Mouse (Mus musculus) cerebellum, adult 2 months (tissue): ENCODE data around the gene Lipk. TPM values are rescaled to one million over a fixed set of nuclear protein-coding genes. Genes with fewer than 3 reads are reported as not detected.

Experiments
- DNase-seq, 2 experiments: peaks; one replicate each; pipeline ENCODE4 v3.0.0; 2021
- H3K27ac ChIP-seq: fragments of 200-500 bp; 2 replicates; pipeline ENCODE4 v1.5.1; 2012; ENCODE audit warnings: low read length, control low read depth, inconsistent platforms; ENCODE audit not compliant: insufficient read depth
- H3K27me3 ChIP-seq: fragments of 200-500 bp; 2 replicates; pipeline ENCODE4 v1.6.1; 2012; ENCODE audit warnings: inconsistent platforms, mild to moderate bottlenecking, low read length, moderate library complexity; ENCODE audit not compliant: control insufficient read depth, insufficient read depth
- H3K4me1 ChIP-seq: fragments of 200-500 bp; 2 replicates; pipeline ENCODE4 v1.6.1; 2011; ENCODE audit warnings: low read length; ENCODE audit not compliant: control insufficient read depth, insufficient read depth
- H3K4me3 ChIP-seq: fragments of 200-500 bp; replicated peaks from 2 replicates; pipeline ENCODE3; 2011; ENCODE audit warnings: mild to moderate bottlenecking, low read depth, low read length, control low read depth; ENCODE audit not compliant: insufficient read depth
- CTCF ChIP-seq: fragments of 200-500 bp; IDR thresholded peaks from 2 replicates; pipeline ENCODE4 v1.5.1; 2011; ENCODE audit warnings: low read depth, mild to moderate bottlenecking, control low read depth, low read length, moderate library complexity, borderline replicate concordance; ENCODE audit not compliant: insufficient read depth
- POLR2A ChIP-seq: fragments of 200-500 bp; IDR thresholded peaks from 2 replicates; pipeline ENCODE4 v1.6.1; 2011; ENCODE audit warnings: low read length, control low read depth, borderline replicate concordance; ENCODE audit not compliant: insufficient read depth
- WGBS: fragments of 180-500 bp; shearing (Covaris S2); methylation state at CpG from one replicate; pipeline ENCODE4 v1.1.7; 2018; 5-methylcytosine and 5-hydroxymethylcytosine counted together
- polyA plus RNA-seq: library from polyadenylated mRNA; depleted of rRNA; stranded (reverse); fragments of >200 nt; gene quantifications from 2 replicates; pipeline ENCODE4 v1.2.3, GENCODE M21; 2012

Gene Lipk
- polyA plus RNA-seq, 1 experiment, result not detected

GRCm38 (mm10) chr19:34049371-34050039, 41.4 kb downstream of the Lipk start:
- TF ChIP-seq CTCF (no peak), POLR2A (no peak)
- no peak overlapping the region for H3K4me3 ChIP-seq
- WGBS, result 39% methylated on average over 3 of the region's 3 CpGs
- H3K4me1 ChIP-seq, result no peaks in the 10 kb centered on the region
- H3K27ac ChIP-seq, result no peak overlapping the region
- H3K27me3 ChIP-seq, result no peaks in the 10 kb centered on the region
- no peak for DNase-seq

- no peaks in the 10 kb centered on the region for H3K27me3 ChIP-seq
- no peak overlapping the region for H3K4me3 ChIP-seq
- no peak for DNase-seq
- no peak overlapping the region for H3K27ac ChIP-seq
- no peaks in the 10 kb centered on the region for H3K4me1 ChIP-seq
- WGBS, result 73% methylated on average over 3 of the region's 3 CpGs
- TF ChIP-seq POLR2A (no peak), CTCF (no peak)
Observed at GRCm38 (mm10) chr19:34051502-34051901, 43.4 kb downstream of the Lipk start.

- no peak overlapping the region for H3K4me3 ChIP-seq
- no peaks in the 10 kb centered on the region for H3K4me1 ChIP-seq
- no peaks in the 10 kb centered on the region for H3K27me3 ChIP-seq
- no peak for DNase-seq
- no peak overlapping the region for H3K27ac ChIP-seq
- TF ChIP-seq CTCF (no peak), POLR2A (no peak)
- WGBS, result 46% methylated on average over 1 of the region's 1 CpGs
Observed at GRCm38 (mm10) chr19:34063547-34063946, 55.5 kb downstream of the Lipk start.

GRCm38 (mm10) chr19:34064059-34064458, 56.0 kb downstream of the Lipk start:
- WGBS, result 88% methylated on average over 4 of the region's 4 CpGs
- Histone ChIP-seq H3K4me3 (no peak overlapping the region), H3K27ac (no peak overlapping the region), H3K4me1 (no peaks in the 10 kb centered on the region), H3K27me3 (no peaks in the 10 kb centered on the region)
- no peak for DNase-seq
- TF ChIP-seq POLR2A, result no peak
- no peak for TF ChIP-seq CTCF

- TF ChIP-seq POLR2A, result no peak
- Histone ChIP-seq H3K4me1 (no peaks in the 10 kb centered on the region), H3K27me3 (no peaks in the 10 kb centered on the region), H3K4me3 (no peak within 1 kb of the TSS), H3K27ac (no peak within 1 kb of the TSS)
- DNase-seq, result no peak
- WGBS, result 89% methylated on average over 9 of the region's 9 CpGs
Observed at GRCm38 (mm10) chr19:34066779-34067472, 58.8 kb downstream of the Lipk start, which contains the start of gene Lipn. Lipn (plus strand) TSS chr19:34067358.

- H3K4me3 ChIP-seq, result no peak overlapping the region
- H3K27ac ChIP-seq, result no peak overlapping the region
- TF ChIP-seq POLR2A (no peak), CTCF (no peak)
- H3K27me3 ChIP-seq, result no peaks in the 10 kb centered on the region
- no peak for DNase-seq
- H3K4me1 ChIP-seq, result no peaks in the 10 kb centered on the region
Observed at GRCm38 (mm10) chr19:34074239-34074638, 66.1 kb downstream of the Lipk start.

GRCm38 (mm10) chr19:34078130-34078529, 70.0 kb downstream of the Lipk start:
- H3K4me1 ChIP-seq, result no peaks in the 10 kb centered on the region
- no peaks in the 10 kb centered on the region for H3K27me3 ChIP-seq
- WGBS, result 82% methylated on average over 2 of the region's 2 CpGs
- no peak for DNase-seq
- TF ChIP-seq POLR2A, result no peak
- no peak for TF ChIP-seq CTCF
- no peak overlapping the region for H3K4me3 ChIP-seq
- H3K27ac ChIP-seq, result no peak overlapping the region

GRCm38 (mm10) chr19:34089011-34089680, 81.1 kb downstream of the Lipk start:
- Histone ChIP-seq H3K4me3 (no peak overlapping the region), H3K4me1 (no peaks in the 10 kb centered on the region), H3K27ac (no peak overlapping the region), H3K27me3 (no peaks in the 10 kb centered on the region)
- TF ChIP-seq POLR2A (no peak), CTCF (no peak)
- WGBS, result 10% methylated on average over 3 of the region's 3 CpGs
- DNase-seq, result peak in 1 of 2 experiments; percentile 4
